Mouse (Mus musculus) MEL-GATA-1-ER (cell line): Measurements from ENCODE around the gene Rab35.

ENCODE experiments used
- DNase-seq: peaks from one replicate; pipeline ENCODE4 v3.0.0-alpha.2; 2012; ENCODE audit warnings: low read depth; ENCODE audit errors: extremely low read depth

Gene Rab35

DNA sequence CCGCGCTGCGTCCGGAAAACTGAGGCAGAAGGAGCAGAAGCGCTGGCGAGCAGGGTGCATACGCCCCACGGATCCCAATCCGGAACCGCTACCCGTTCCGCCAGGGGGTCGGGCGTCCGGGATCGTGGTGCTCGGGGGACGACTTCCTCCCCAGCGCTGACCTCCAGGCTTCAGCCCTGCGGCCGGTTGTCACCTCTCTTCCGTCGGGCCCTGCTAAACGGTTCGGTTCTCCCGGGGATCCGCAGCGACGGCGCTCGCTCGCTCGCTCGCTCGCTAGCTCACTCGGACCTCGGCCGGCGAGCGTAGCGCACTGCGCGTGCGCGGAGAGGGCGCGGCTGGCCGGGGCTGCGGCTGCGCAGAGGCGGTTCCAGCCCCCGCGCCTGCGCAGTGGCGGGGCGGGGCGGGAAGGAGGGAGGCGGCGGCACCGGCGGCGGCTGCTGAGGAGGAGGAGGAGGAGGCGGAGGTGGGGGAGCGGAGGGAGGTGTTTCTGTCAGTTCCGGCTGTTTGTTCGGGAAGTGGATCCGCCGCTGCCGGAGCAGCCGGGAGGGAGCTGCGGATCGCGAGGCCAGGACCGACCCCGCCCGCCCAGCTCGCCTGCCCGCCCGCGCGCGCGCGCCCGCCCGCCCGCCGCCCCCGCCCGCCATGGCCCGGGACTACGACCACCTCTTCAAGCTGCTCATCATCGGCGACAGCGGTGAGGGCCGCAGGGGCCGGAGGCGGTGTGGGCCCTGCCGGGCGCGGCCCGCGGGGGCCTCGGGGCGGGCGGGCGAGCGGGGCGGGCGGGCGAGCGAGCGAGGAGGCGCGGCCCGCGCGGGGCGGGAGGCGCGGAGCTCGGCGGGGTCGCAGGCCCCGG lies at the start of gene Rab35:
TSS of gene Rab35 (plus strand) at position 404 of the 853 bp plus-strand sequence.
- peak; percentile 58 for DNase-seq

DNA sequence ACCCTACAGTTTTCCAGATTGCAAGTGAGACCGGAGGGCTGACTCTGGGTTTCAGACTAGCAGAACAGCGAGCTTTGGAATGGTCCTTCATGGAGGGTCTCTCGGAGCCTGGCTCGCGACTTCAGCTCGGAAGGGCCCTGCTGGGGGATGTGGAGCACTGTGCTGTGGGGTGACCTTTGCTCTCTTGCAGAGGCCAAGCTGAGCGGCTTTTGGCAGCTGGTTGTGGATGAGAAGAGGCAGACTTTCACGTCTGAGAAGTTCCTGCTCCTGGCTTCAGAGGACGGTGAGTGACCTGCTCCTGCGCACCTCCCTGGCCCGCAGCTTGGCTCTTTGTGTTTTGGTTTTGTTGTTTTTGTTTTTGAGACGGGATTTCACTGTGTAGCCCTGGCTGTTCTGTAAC lies 46.1 kb upstream of the Rab35 start:
- DNase-seq: no peak

DNA sequence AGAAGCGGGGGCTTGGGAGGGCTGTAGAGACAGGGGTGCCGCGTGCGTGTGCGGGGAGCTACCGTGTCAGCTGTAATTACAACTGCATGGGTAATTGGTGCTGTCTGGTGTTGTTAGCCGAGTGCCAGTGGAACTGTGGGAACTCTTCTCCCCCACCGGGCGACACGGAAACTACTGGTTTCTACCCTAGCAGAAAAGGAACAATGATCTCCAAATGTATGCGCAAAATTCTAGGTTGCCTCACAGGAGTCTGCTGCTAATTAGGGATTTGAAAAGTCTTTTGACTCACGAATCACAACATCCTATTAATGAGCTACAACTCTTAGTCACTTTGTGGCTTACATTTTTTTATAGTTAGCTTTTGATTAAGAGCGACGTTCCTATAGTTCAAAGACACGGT lies 45.5 kb upstream of the Rab35 start:
- no peak for DNase-seq

DNA sequence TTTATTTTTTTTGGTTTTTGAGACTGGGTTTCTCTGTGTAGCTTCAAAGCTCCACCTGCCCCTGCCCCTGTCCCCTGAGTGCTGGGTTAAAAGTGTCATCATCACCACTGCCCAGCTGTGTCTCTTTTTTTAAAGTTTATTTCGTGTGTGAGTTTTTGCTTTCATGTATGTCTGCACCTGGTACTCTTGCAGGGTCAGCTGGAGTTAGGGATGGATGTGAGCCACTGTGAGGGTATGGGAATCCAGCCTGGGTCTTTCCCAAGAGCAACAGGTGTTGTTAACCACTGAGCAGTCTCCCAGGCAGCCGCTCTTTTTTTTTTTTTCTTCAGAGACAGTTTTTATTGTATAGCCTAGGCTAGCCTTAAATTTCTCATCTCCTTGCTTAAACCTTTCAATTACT lies 44.9 kb upstream of the Rab35 start:
- no peak for DNase-seq

DNA sequence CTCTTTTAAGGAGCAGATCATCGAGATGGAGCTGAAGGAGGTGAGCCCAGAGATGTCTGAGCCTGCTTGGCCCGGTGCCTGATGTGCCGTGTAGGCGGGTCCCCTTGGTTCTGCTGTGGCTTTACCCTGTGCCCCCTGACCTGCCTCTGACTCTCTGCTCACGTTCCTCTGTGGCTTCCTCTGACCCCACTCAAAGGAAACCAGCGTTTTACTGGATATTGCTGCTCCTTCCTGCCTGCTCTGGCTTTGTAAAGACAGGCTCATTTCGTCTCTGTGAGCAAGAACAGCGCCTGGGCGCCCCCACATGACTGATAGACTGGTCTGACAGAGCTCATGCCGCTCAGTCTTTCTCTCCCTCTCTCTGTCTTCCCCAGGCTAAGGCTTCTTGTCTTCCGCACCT lies 40.7 kb upstream of the Rab35 start:
- no peak for DNase-seq

DNA sequence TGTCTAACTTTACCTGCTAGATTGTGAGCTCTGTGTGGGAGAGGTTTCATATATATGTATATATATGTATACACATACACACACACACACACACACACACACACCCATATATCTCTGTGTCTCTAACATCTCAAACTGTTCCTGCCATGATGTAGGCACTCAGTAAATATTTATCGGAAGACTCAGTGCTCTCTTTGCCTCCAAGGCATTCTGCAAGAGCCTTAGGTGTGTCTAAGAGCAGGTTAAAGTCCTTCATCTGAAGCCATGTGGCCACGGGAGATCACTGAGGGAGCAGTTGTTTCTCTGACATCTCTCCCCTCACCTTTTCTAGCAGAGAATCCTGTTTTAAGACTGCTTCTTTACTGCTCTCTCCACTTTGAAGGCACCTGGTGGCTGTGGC lies 40.2 kb upstream of the Rab35 start:
- no peak for DNase-seq

DNA sequence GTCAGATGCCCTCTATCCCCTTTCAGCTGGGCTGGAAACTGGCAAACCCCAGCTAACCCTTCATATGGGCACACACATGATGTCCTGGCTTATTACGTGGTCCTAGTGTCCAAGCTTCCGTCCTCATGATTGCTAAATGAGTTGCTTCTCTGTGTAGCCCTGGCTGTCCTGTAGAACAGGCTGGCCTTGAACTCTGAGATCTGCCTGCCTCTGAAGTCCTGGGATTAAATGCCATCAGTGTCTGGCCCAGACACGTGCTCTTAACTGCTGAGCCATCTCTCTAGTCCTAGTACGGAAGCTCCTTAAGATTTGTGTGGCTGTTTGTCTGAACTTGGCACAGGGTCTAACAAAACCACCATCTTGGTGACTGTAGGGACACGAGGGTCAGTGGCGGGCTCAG lies 28.1 kb upstream of the Rab35 start:
- no peak for DNase-seq

DNA sequence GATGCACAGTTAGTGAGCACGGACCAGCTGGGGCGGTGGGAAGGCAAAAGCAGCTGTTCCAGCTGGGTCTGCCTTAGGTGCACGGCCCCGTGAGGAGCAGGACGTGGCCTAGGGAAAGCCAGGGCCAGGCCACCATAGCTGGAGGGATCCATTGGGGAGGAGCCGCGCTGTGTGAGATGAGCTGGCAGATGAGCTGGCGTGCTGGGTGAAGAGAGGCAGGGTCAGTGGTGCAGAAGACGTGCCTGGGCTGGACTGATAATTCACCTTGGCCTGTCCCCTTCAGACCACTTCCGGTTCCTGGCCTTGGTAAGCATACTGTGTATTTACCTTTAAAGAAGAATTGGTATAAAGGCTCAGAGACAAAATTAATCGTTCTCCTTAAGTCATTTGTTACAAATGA lies 20.1 kb upstream of the Rab35 start:
- no peak for DNase-seq

DNA sequence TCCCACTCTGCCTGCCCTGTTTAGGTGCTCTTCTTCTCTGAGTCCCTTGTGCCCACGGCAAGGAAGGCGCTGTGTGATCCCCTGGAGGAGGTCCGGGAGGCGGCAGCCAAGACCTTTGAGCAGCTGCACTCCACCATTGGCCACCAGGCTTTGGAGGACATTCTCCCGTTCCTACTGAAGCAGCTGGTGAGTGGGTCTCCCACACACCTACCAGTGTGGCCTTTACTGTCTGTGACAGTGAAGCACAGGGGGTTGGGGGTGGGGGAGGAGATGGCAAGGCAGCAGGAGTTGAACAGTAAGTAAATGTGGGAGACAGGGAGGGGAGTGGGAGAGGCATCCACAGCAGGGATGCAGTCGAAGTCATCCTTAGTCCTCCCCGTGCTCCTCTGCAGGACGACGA lies 18.4 kb upstream of the Rab35 start:
- DNase-seq: no peak

DNA sequence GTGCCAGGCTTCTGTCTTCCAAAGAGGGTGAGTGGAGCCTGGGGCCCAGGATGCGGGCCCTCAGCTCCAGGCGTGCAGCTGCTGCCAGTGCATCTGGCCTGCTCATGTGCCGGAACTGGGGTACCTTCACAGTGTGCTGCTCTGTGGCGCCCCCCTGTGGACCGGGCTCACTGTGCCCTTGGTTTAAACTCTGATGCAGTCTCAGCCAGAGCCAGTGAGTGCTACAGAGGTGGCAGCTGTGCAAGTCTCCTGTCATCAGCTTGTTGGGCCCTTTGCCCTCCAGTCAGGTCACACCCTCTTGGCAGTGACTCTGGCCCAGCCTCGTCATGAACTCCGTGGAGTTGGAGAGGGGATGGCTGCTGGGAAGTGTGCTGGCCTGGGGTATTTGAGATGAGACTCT lies 16.8 kb upstream of the Rab35 start:
- DNase-seq: no peak

DNA sequence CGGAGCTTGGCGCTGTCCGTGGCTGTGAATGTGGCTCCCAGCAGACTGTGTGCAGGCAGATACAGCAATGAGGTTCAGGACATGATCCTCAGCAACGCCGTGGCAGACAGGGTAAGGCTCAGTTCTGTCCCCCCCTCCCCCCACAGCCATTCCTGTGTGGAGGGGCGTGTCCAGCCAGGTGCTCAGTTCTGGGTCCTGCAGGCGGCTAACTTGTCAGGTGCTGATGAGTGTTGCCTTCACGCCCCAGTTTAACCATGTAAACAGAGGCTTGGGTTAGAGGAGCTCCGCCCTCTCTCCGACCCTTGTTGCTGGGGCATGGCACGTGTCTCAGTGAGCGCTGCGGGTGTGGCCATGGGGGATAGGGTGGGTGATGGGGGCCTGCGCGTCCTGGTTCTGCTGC lies 12.0 kb upstream of the Rab35 start:
- DNase-seq: no peak

DNA sequence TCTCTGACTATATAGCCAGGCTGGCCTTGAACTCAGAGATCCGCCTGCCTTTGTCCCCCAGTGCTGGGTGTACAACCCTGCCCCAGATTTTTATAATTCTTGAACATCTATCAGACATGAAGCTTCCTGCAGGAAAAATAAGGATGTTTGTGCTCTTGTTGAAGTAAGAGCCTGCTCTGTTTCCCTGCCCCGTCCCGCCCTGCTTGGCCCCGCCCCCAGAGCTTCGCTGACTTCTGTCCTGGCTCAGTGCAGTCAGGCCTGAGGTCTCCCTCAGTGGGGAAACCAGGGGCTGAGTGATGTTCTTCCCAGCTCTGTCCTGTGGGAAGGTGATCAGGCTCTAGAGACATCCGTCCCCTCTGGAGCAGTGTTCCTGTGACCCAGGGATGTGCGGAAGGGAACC lies 9.0 kb upstream of the Rab35 start:
- DNase-seq: no peak

DNA sequence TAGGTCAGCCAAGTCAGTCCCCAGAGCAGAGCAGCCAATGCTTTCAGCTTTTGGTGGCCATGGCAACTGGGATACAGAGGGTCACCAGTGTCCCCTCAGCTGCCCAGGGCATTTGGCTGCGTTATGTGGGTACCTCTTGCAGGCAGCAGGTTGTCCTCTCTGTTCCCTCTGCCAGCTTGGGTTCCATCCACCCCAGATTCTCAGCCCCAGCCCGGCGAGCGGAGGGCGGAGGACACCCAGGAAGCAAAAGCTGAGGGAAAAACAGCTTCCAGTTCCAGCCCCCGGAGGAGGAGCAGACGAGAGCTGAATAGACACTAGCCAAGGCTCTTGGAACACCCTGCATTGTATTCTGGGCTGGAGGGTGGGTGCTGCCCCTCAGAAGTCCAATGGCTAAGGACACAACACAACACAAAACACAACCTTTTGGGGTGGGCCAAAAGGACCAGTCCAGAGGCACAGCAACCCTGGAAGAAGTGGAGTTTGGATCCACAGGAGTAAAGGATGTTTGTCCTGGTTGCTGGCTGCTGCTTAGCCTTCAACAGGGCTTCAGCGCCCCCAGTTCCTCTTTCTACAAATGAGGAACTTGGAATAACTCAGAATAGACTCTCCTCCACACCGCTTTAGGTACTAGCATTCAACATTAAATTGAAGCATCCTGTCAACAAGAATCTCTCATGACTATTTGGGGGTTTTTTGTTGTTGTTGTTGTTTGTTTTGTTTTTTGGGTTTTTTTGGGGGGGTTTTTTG lies 7.8 kb upstream of the Rab35 start:
- peak; percentile 87 for DNase-seq

DNA sequence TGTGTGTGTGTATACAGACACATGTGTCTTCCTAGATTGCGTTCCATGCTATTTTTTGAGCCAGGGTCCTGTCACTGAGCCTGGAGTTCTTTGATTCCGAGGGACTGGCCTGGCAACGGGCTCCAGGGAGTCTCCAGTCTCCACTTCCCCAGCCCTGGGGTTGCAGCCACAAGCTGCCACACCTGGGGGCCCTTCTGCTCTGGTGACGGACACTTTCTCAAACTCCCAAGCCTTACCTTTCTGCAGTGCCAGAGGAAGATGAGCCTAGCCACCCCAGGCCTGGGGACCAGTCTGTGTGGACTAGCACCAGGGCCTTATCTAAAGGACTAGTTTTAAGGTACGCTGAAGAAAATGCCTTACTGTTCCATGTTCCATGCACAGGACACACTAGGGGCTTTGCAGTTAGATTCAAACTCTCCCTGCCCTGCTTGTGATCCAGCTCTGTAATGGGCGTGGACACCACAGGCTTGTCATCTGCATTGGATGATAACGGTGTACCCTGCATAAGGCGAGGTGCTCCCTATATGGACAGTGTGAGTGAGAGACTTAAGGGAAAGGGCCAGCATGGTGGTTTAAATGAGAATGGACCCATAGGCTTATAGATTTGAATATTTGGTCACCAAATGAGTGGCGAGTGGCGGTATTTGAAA lies 5.3 kb upstream of the Rab35 start:
- peak; percentile 65 for DNase-seq

DNA sequence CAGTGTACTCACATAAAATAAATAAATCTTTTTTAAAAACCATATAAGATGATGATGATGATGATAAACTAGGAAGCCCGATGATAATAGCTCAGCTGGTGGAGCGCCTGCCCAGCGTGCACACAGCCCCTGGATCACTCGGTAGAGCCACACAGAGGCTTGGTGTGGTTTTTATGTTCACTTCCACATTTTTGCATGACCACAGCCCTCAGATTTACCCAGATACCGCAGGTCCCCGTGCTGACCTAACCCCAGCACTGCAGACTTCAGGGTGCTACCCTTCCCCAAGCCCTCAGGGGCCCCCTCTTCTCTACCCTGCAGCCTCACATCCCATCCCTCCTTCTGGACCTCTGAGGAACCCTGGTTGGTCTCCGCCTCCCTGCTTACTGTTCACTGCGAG lies 3.6 kb upstream of the Rab35 start:
- no peak for DNase-seq

DNA sequence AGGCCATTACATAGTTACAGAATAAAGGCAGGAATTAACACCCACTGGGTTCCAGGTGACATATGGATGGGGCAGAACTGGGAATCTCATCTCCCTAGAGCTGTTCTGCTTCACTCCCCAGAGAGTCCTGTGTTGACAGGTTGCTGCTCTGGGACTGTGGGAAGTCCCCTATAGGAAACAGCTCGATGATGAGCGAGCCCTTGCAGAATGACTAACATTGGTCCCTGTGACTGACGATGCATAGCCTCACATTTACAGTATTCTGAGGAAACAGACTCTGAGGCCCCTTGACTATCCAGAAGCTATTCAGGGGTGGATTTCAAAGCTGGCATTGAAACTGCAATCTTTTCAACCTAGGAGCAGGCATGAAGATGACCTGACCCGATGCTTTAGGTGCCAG lies 2.0 kb upstream of the Rab35 start:
- DNase-seq: no peak

DNA sequence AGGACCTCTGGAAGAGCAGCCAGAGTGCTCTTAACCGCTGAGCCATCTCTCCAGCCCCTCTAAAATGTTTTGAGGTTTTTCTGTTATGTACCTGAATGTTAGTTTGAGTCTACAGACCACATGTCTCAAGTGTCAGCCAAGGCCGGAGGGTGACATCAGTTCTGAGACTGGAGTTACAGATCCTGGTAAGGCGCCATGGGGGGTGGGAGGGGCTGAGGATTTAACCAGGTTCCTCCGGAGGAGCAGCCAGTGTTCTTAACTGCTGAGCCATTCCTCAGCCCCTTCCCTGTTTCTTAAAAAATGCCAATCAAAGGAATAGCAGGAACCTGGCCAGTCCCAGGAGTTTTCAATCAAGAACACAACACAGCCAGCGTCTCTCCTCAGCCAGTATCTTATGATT lies 1.4 kb upstream of the Rab35 start:
- DNase-seq: no peak

DNA sequence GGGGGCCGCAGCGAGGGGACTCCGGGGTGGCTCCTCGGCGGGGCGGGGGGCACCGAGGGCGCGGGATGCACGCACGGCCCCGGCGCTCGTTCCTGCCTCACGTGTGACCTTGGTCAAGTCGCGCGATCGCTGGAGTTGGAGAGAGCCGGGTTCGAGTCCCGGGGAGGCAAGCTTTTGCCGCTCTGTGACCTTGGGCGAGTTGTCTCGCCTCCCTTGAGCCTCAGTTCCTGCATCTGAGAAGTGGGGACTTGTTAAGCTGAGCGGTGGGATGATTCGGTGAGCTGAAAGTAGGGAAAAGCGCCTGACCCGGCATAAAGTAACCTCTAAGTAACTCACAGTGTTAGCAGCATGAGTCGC lies 628 bp downstream of the Rab35 start:
- DNase-seq: no peak

DNA sequence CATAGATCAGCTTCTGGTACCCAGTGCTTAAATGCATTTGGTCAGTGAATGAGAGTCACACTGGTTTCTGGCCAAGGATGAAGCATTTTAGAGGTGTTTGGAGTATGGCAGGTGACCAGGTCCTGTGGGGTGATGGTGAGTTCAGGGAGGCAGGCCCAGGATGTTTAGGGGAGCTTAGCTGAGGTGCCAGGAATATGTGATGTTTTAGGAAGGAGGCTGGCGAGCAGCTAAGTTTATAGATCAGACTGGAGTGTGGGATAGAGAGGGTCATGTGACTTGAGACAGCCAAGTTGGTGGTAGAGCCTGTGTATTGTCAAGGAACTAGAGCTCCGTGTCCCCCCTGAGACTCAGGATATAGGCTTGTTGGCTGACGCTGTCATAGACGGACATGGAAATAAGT lies 1.4 kb downstream of the Rab35 start:
- no peak for DNase-seq

DNA sequence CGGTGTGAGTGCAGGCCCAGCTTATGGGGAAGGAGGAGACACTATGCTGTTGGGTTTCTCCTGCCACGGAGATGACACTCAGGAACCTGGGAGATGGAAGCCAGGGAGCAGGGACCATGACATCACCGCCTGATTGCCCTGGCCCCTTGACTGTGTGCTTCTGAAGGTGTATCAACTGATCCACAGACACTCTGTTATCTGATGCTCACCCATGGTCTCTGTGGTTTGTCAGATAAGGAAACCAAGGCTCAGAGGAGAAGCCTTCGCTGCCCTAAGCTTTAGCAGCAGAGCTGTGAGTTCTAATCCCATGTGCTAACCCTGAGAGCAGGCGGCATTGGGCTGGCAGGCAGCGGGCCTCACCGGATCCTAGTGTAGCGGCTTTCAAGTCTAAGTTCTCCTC lies 2.3 kb downstream of the Rab35 start:
- no peak for DNase-seq

DNA sequence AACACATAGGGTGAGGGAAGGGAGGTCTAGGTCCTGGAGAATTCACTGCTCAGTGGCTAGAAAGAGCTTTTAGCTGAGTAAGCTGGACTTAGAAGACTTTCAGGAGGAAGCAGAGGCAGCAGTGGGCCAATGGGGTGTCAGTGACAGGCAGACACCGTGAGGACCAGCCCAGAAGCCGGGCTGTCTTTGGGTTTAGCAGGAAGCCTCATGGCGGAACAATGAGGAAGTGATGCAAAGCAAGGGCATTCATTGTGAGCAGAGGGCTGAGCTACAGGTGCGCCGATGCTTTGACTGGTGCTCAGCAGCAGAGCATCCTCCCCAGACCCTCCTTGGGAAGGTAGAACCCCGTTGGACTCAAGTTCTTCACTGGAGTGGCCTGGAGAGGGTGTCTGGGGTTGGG lies 3.8 kb downstream of the Rab35 start:
- no peak for DNase-seq

DNA sequence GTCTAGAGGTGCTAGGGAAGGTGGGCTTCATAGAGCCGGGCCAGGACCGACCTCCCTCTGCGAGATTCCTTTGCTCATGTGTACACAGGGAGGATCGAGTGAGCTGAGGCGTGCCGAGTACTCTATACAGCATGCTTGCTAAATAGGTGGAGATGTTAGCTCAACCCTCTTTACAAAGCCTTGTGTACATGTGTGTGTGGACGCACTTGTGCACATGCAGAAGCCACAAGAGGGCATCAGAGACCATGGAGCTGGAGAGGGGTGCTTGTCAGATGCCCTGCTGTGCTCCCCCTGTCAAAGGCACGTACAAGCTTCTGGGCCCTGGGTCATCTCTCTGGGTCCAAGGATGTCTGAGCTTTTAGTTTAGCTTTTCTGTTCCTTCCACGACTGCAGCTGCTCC lies 12.5 kb downstream of the Rab35 start:
- no peak for DNase-seq

DNA sequence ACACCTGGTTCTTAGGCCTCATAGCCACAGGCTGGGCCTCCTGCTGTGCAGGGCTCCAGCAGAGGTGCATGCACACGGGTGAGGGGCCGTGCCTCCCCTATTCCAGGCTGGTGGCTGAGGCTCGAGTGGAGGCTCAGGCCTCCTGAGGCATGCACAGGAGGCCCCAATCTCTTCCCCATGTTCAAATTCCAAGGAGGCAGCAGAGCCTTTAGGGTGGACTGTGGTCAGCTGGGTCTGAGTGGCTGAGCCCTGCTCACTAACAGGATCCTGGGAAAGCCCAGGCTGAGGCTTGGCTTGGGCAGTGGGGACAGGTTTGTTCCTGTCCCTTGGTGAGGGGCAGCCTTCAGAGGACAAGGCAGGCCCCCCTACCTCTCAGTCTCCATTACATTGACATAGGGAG lies 17.2 kb downstream of the Rab35 start:
- DNase-seq: no peak
